Mouse (Mus musculus) neutrophil, adult 5-6 weeks (primary cell): ENCODE measurements around the gene Hmgb1. TPM values are rescaled to one million over a fixed set of nuclear protein-coding genes. Genes with fewer than 3 reads are reported as not detected.

Experiments used
- ATAC-seq: fragments of 151-379, 151-347 bp; 2 replicates; pipeline ENCODE4 v1.8.0; 2017; ENCODE audit warnings: mild to moderate bottlenecking, moderate TSS enrichment; ENCODE audit not compliant: insufficient number of reproducible peaks, poor library complexity, low FRiP score, severe bottlenecking; ENCODE audit errors: extremely low read depth
- total RNA-seq: library from RNA; stranded (forward); fragments of 200-1000 nt; gene quantifications from 2 replicates; pipeline ENCODE4 v1.2.3, GENCODE M21; 2017

Gene Hmgb1
- total RNA-seq, 1 experiment from 2014 or later, result 681 TPM

GRCm38 (mm10) chr5:149086382-149087244, 97.7 kb downstream of the Hmgb1 start:
- ATAC-seq, result no peak

GRCm38 (mm10) chr5:149080466-149080865, 103.8 kb downstream of the Hmgb1 start:
- peak; percentile 44; the same call in 1 of the 2 replicates for ATAC-seq

- no peak for ATAC-seq
These were observed 104.5 kb downstream of the Hmgb1 start for GRCm38 (mm10) chr5:149079758-149080150.

- no peak for ATAC-seq
These were observed 105.1 kb downstream of the Hmgb1 start for GRCm38 (mm10) chr5:149079018-149079757.

- ATAC-seq, result no peak
These were observed 107.2 kb downstream of the Hmgb1 start for GRCm38 (mm10) chr5:149077136-149077535.

GRCm38 (mm10) chr5:149071546-149071945, 112.7 kb downstream of the Hmgb1 start:
- ATAC-seq, result no peak

- no peak for ATAC-seq
These were observed 115.5 kb downstream of the Hmgb1 start for GRCm38 (mm10) chr5:149068745-149069144.

GRCm38 (mm10) chr5:149068247-149068740, 116.0 kb downstream of the Hmgb1 start:
- peak; percentile 36; the same call in 1 of the 2 replicates for ATAC-seq

GRCm38 (mm10) chr5:149067501-149067961, 116.8 kb downstream of the Hmgb1 start:
- ATAC-seq, result no peak

GRCm38 (mm10) chr5:149062833-149063232, 121.5 kb downstream of the Hmgb1 start:
- no peak for ATAC-seq

GRCm38 (mm10) chr5:149053352-149054168, 130.7 kb downstream of the Hmgb1 start:
- no peak for ATAC-seq

GRCm38 (mm10) chr5:149052421-149053338, 131.6 kb downstream of the Hmgb1 start:
- peak; percentile 96 for ATAC-seq

GRCm38 (mm10) chr5:149051571-149052420, 132.5 kb downstream of the Hmgb1 start:
- peak; percentile 40 for ATAC-seq

GRCm38 (mm10) chr5:149051194-149051570, 133.1 kb downstream of the Hmgb1 start:
- peak; percentile 10; the same call in 1 of the 2 replicates for ATAC-seq

- no peak for ATAC-seq
These were observed 133.6 kb downstream of the Hmgb1 start for GRCm38 (mm10) chr5:149050588-149051160.

- ATAC-seq, result no peak
These were observed 134.9 kb downstream of the Hmgb1 start for GRCm38 (mm10) chr5:149049435-149049834.

- ATAC-seq, result no peak
These were observed 135.3 kb downstream of the Hmgb1 start for GRCm38 (mm10) chr5:149048961-149049360.
